Mouse (Mus musculus) forebrain, embryonic 15.5 days (tissue): ENCODE measurements around the gene Slc38a9. TPM values are rescaled to one million over a fixed set of nuclear protein-coding genes. Genes with fewer than 3 reads are reported as not detected.

Source experiments
- ATAC-seq: fragments of 200-750 bp; cut with Nextera tagmentation; replicated peaks from 2 replicates; pipeline ENCODE4 v1.8.0; 2017; ENCODE audit warnings: mild to moderate bottlenecking, moderate TSS enrichment, moderate library complexity
- H3K27ac ChIP-seq: fragments of 300-500 bp; sonication (generic); replicated peaks from 2 replicates; pipeline ENCODE4 v1.5.1; 2015; ENCODE audit warnings: mild to moderate bottlenecking, inconsistent platforms
- H3K27me3 ChIP-seq: fragments of 300-500 bp; sonication (generic); 2 replicates; pipeline ENCODE4 v1.6.1; 2015; ENCODE audit warnings: inconsistent platforms
- H3K36me3 ChIP-seq: fragments of 300-500 bp; sonication (generic); 2 replicates; pipeline ENCODE4 v1.6.1; 2015; ENCODE audit warnings: mild to moderate bottlenecking, inconsistent platforms
- H3K4me1 ChIP-seq: fragments of 300-500 bp; sonication (generic); 2 replicates; pipeline ENCODE4 v1.6.1; 2015; ENCODE audit warnings: inconsistent platforms
- H3K4me2 ChIP-seq: fragments of 300-500 bp; sonication (generic); replicated peaks from 2 replicates; pipeline ENCODE4 v1.6.1; 2015; ENCODE audit warnings: mild to moderate bottlenecking, inconsistent platforms
- H3K4me3 ChIP-seq: fragments of 300-500 bp; sonication (generic); 2 replicates; pipeline ENCODE4 v1.5.1; 2015; ENCODE audit warnings: mild to moderate bottlenecking, inconsistent platforms
- H3K9ac ChIP-seq: fragments of 300-500 bp; sonication (generic); replicated peaks from 2 replicates; pipeline ENCODE4 v1.6.1; 2015; ENCODE audit warnings: mild to moderate bottlenecking, inconsistent platforms
- H3K9me3 ChIP-seq: fragments of 300-500 bp; sonication (generic); 2 replicates; pipeline ENCODE4 v1.6.1; 2016; ENCODE audit warnings: inconsistent platforms
- WGBS: fragments of 180-500 bp; shearing (Covaris S2); methylation state at CpG from one replicate; pipeline ENCODE4 v1.1.7; 2015; ENCODE audit warnings: mixed read lengths; 5-methylcytosine and 5-hydroxymethylcytosine counted together
- polyA plus RNA-seq: library from polyadenylated mRNA; unstranded; fragments of >200 nt; fragmentation: Nextera tagmentation; extraction: Ambion mirVana; gene quantifications from 2 replicates; pipeline ENCODE4 v1.2.1, GENCODE M21; 2015

The Slc38a9 gene
- polyA plus RNA-seq, 1 experiment from 2014 or later, result 28.0 TPM

- Histone ChIP-seq H3K36me3 (no peaks in the 10 kb centered on the region), H3K4me2 (no peak overlapping the region), H3K27me3 (no peaks in the 10 kb centered on the region), H3K9ac (no peak overlapping the region), H3K4me1 (no peaks in the 10 kb centered on the region), H3K4me3 (no peak overlapping the region), H3K9me3 (0 out of 2 replicates have a peak, but pooled peaks cover 6% of the 10 kb centered on the region), H3K27ac (no peak overlapping the region)
- WGBS, result 95% methylated on average over 4 of the region's 4 CpGs
- no peak for ATAC-seq
Observed at GRCm38 (mm10) chr13:112762548-112762947, 102.0 kb downstream of the Slc38a9 start.

GRCm38 (mm10) chr13:112763531-112764091 is 103.1 kb downstream of the Slc38a9 start:
- H3K36me3 ChIP-seq, result no peaks in the 10 kb centered on the region
- H3K4me3 ChIP-seq, result no peak overlapping the region
- H3K27me3 ChIP-seq, result no peaks in the 10 kb centered on the region
- 87% methylated on average over 10 of the region's 10 CpGs for WGBS
- H3K9me3 ChIP-seq, result 0 out of 2 replicates have a peak, but pooled peaks cover 7% of the 10 kb centered on the region
- H3K4me2 ChIP-seq, result no peak overlapping the region
- H3K9ac ChIP-seq, result no peak overlapping the region
- no peaks in the 10 kb centered on the region for H3K4me1 ChIP-seq
- ATAC-seq, result no peak
- no peak overlapping the region for H3K27ac ChIP-seq

GRCm38 (mm10) chr13:112764556-112764955 is 104.0 kb downstream of the Slc38a9 start:
- H3K9ac ChIP-seq, result no peak overlapping the region
- ATAC-seq, result no peak
- H3K27ac ChIP-seq, result no peak overlapping the region
- no peaks in the 10 kb centered on the region for H3K4me1 ChIP-seq
- no peak overlapping the region for H3K4me2 ChIP-seq
- no peaks in the 10 kb centered on the region for H3K27me3 ChIP-seq
- 0 out of 2 replicates have a peak, but pooled peaks cover 7% of the 10 kb centered on the region for H3K9me3 ChIP-seq
- 83% methylated on average over 5 of the region's 5 CpGs for WGBS
- no peak overlapping the region for H3K4me3 ChIP-seq
- no peaks in the 10 kb centered on the region for H3K36me3 ChIP-seq

- no peaks in the 10 kb centered on the region for H3K27me3 ChIP-seq
- ATAC-seq, result no peak
- 91% methylated on average over 3 of the region's 3 CpGs for WGBS
Observed at GRCm38 (mm10) chr13:112765654-112766053, 105.1 kb downstream of the Slc38a9 start.

GRCm38 (mm10) chr13:112770528-112771328 is 110.2 kb downstream of the Slc38a9 start:
- 32% methylated on average over 11 of the region's 11 CpGs for WGBS
- Histone ChIP-seq H3K27ac (no peak overlapping the region), H3K36me3 (no peaks in the 10 kb centered on the region), H3K4me3 (no peak overlapping the region), H3K9ac (no peak overlapping the region), H3K4me2 (no peak overlapping the region), H3K4me1 (no peaks in the 10 kb centered on the region), H3K27me3 (no peaks in the 10 kb centered on the region), H3K9me3 (0 out of 2 replicates have a peak, but pooled peaks cover 7% of the 10 kb centered on the region)
- no peak for ATAC-seq

More at GRCm38 (mm10) chr13:112765654-112766053, 105.1 kb downstream of the Slc38a9 start:
- H3K9me3 ChIP-seq, result 0 out of 2 replicates have a peak, but pooled peaks cover 7% of the 10 kb centered on the region
- H3K9ac ChIP-seq, result no peak overlapping the region
- H3K4me2 ChIP-seq, result no peak overlapping the region
- no peak overlapping the region for H3K4me3 ChIP-seq
- H3K4me1 ChIP-seq, result no peaks in the 10 kb centered on the region
- no peaks in the 10 kb centered on the region for H3K36me3 ChIP-seq
- H3K27ac ChIP-seq, result no peak overlapping the region

GRCm38 (mm10) chr13:112771447-112772208 is 111.1 kb downstream of the Slc38a9 start:
- no peaks in the 10 kb centered on the region for H3K27me3 ChIP-seq
- no peaks in the 10 kb centered on the region for H3K36me3 ChIP-seq
- H3K9me3 ChIP-seq, result 0 out of 2 replicates have a peak, but pooled peaks cover 7% of the 10 kb centered on the region
- H3K9ac ChIP-seq, result no peak overlapping the region
- H3K4me2 ChIP-seq, result no peak overlapping the region
- H3K4me1 ChIP-seq, result no peaks in the 10 kb centered on the region
- H3K27ac ChIP-seq, result no peak overlapping the region
- H3K4me3 ChIP-seq, result no peak overlapping the region
- 51% methylated on average over 15 of the region's 15 CpGs for WGBS
- no peak for ATAC-seq

GRCm38 (mm10) chr13:112772252-112772651 is 111.7 kb downstream of the Slc38a9 start:
- no peak overlapping the region for H3K4me3 ChIP-seq
- no peaks in the 10 kb centered on the region for H3K4me1 ChIP-seq
- no peak for ATAC-seq
- H3K27ac ChIP-seq, result no peak overlapping the region
- WGBS, result 76% methylated on average over 11 of the region's 11 CpGs
- H3K4me2 ChIP-seq, result no peak overlapping the region
- no peaks in the 10 kb centered on the region for H3K27me3 ChIP-seq
- H3K9ac ChIP-seq, result no peak overlapping the region
- H3K36me3 ChIP-seq, result no peaks in the 10 kb centered on the region
- 0 out of 2 replicates have a peak, but pooled peaks cover 4% of the 10 kb centered on the region for H3K9me3 ChIP-seq

GRCm38 (mm10) chr13:112772861-112773260 is 112.3 kb downstream of the Slc38a9 start:
- no peaks in the 10 kb centered on the region for H3K9me3 ChIP-seq
- 81% methylated on average over 14 of the region's 14 CpGs for WGBS
- no peaks in the 10 kb centered on the region for H3K4me1 ChIP-seq
- no peak for ATAC-seq
- H3K27ac ChIP-seq, result no peak overlapping the region
- no peaks in the 10 kb centered on the region for H3K27me3 ChIP-seq
- H3K9ac ChIP-seq, result no peak overlapping the region
- no peaks in the 10 kb centered on the region for H3K36me3 ChIP-seq
- H3K4me2 ChIP-seq, result no peak overlapping the region
- H3K4me3 ChIP-seq, result no peak overlapping the region

GRCm38 (mm10) chr13:112773991-112774675 is 113.6 kb downstream of the Slc38a9 start:
- no peak for ATAC-seq
- WGBS, result 93% methylated on average over 3 of the region's 3 CpGs
- no peak overlapping the region for H3K4me2 ChIP-seq
- H3K27ac ChIP-seq, result no peak overlapping the region
- no peak overlapping the region for H3K4me3 ChIP-seq
- H3K36me3 ChIP-seq, result no peaks in the 10 kb centered on the region
- H3K4me1 ChIP-seq, result no peaks in the 10 kb centered on the region
- H3K27me3 ChIP-seq, result no peaks in the 10 kb centered on the region
- H3K9me3 ChIP-seq, result no peaks in the 10 kb centered on the region
- no peak overlapping the region for H3K9ac ChIP-seq

GRCm38 (mm10) chr13:112775856-112776255 is 115.3 kb downstream of the Slc38a9 start:
- Histone ChIP-seq H3K36me3 (no peaks in the 10 kb centered on the region), H3K27ac (no peak overlapping the region), H3K9ac (no peak overlapping the region), H3K27me3 (no peaks in the 10 kb centered on the region), H3K9me3 (no peaks in the 10 kb centered on the region), H3K4me1 (no peaks in the 10 kb centered on the region), H3K4me2 (no peak overlapping the region), H3K4me3 (no peak overlapping the region)
- ATAC-seq, result no peak
- 86% methylated on average over 10 of the region's 10 CpGs for WGBS

GRCm38 (mm10) chr13:112778407-112778806 is 117.9 kb downstream of the Slc38a9 start:
- H3K27me3 ChIP-seq, result no peaks in the 10 kb centered on the region
- no peak overlapping the region for H3K4me2 ChIP-seq
- 94% methylated on average over 5 of the region's 5 CpGs for WGBS

More at GRCm38 (mm10) chr13:112778407-112778806, 117.9 kb downstream of the Slc38a9 start:
- no peaks in the 10 kb centered on the region for H3K4me1 ChIP-seq
- no peaks in the 10 kb centered on the region for H3K9me3 ChIP-seq
- H3K4me3 ChIP-seq, result no peak overlapping the region
- H3K27ac ChIP-seq, result no peak overlapping the region
- ATAC-seq, result no peak
- no peak overlapping the region for H3K9ac ChIP-seq
- no peaks in the 10 kb centered on the region for H3K36me3 ChIP-seq
